Mouse (Mus musculus) cortical plate, adult 2 months (tissue): Measurements from ENCODE around the gene 1700088E04Rik.

Source experiments
- CTCF ChIP-seq: fragments of 200-500 bp; IDR thresholded peaks from 2 replicates; pipeline ENCODE4 v1.5.1; 2011; ENCODE audit warnings: mild to moderate bottlenecking, control low read depth, low read length; ENCODE audit not compliant: insufficient read depth; ENCODE audit errors: extremely low read depth
- POLR2A ChIP-seq: fragments of 200-500 bp; IDR thresholded peaks from 2 replicates; pipeline ENCODE4 v1.6.1; 2011; ENCODE audit warnings: mild to moderate bottlenecking, low read length, control low read depth; ENCODE audit not compliant: insufficient read depth; ENCODE audit errors: extremely low read depth

- TF ChIP-seq POLR2A = no peak
- TF ChIP-seq CTCF = no peak
These were observed 42.2 kb downstream of the 1700088E04Rik start for GRCm38 (mm10) chr15:79098868-79099267.
